Mouse (Mus musculus): ENCODE measurements around the gene Ina.

DNA sequence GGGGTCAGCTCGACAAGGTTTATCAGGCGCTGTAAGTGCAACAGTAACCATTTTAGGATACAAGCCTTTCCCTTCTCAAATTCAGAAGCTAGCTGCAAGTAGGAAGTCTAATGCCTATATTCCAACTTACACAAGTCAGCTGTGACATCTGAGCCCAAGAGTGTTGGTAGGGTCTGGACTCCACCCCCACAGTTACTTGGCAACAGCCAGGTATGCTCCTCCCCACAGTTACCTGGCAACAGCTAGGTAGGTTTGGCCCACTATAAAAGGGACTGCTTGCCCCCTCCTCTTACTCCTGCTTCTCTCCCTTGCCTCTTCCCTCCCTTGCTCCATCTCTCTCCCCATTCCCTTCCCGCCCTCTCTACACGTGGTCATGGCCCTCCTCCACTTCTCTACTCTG, 34.6 kb downstream of the Ina start:
- TF ChIP-seq EP300 (IDR thresholded peaks at IDR 0.05; ENCODE audit: low read depth): no peak
- no peak for TF ChIP-seq CTCF (IDR thresholded peaks at IDR 0.05; ENCODE audit: low read depth)

All from liver, postnatal 0 days (tissue).